In the genomic region with DNA sequence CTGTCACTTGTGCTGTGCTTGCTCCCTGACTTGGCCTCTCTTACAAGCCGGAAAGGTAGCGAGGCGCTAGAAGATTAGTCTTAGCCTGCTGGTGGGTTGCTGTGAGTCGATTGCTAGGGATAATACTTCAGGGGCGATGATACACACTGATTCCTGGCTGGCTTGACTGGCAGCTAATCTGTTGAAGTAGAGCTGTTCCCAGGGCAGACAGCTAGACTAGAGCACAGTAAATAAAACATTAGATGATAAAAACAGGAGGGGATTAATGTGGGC, we compare ENCODE assay signal across 9 mouse cellular contexts. TPM values are rescaled to one million over a fixed set of nuclear protein-coding genes. Genes with fewer than 3 reads are reported as not detected.
DNase-seq lines count a peak whose midpoint lies in the region; ATAC-seq lines count a peak whose summit lies in the region.
"Had no signal": no experiment of that assay in that cellular context is flagged by ENCODE, and none has a peak within 500 bp of the region (broad histone marks: within the 10 kb centered on the region; RNA-seq: fewer than 3 reads in every experiment).

No protein-coding gene starts in this region.

- no peak overlapping the region for H3K4me3 ChIP-seq in heart, embryonic 15.5 days
- H3K4me3 ChIP-seq in lung, embryonic 16.5 days (ENCODE audit: low read length) = no peak overlapping the region
- no peak overlapping the region for H3K4me3 ChIP-seq in intestine, embryonic 14.5 days (ENCODE audit: low read depth, low read length)
- H3K4me3 ChIP-seq: liver, embryonic 15.5 days had no signal

- ATAC-seq in heart, embryonic 15.5 days (replicated peaks; ENCODE audit: insufficient number of reproducible peaks, insufficient read depth, low FRiP score, low read depth) = no peak
- no peak; the same call in 1 of the 2 replicates for ATAC-seq in lung, embryonic 16.5 days (ENCODE audit: low read depth)
- no peak for ATAC-seq in intestine, embryonic 14.5 days (replicated peaks; ENCODE audit: low FRiP score, low TSS enrichment, low read depth)

- H3K4me2 ChIP-seq in heart, embryonic 15.5 days = peak overlapping the region; percentile 19; the same call in 1 of the 2 replicates
- no peak overlapping the region for H3K4me2 ChIP-seq in lung, embryonic 16.5 days (ENCODE audit: low read depth, low read length)
- H3K4me2 ChIP-seq in intestine, embryonic 14.5 days (ENCODE audit: low read length) = peak overlapping the region; percentile 32
- H3K4me2 ChIP-seq: liver, embryonic 15.5 days had no signal

- no peaks in the 10 kb centered on the region for H3K27me3 ChIP-seq in heart, embryonic 15.5 days
- no peaks in the 10 kb centered on the region for H3K27me3 ChIP-seq in lung, embryonic 16.5 days (ENCODE audit: control insufficient read depth, insufficient read depth, low read depth, low read length)
- H3K27me3 ChIP-seq in intestine, embryonic 14.5 days (replicated peaks; ENCODE audit: control insufficient read depth, insufficient read depth, low read length) = no peaks in the 10 kb centered on the region
- H3K27me3 ChIP-seq: liver, embryonic 15.5 days had no signal

- peak overlapping the region; percentile 92 for H3K27ac ChIP-seq in heart, embryonic 15.5 days
- peak overlapping the region; percentile 94 for H3K27ac ChIP-seq in lung, embryonic 16.5 days (ENCODE audit: low read length)
- peak overlapping the region; percentile 88 for H3K27ac ChIP-seq in intestine, embryonic 14.5 days (ENCODE audit: low read depth)
- H3K27ac ChIP-seq: liver, embryonic 15.5 days had no signal

- intact Hi-C loops in heart, postnatal 14 days (cut with DNase I) = no loop called here

- H3K36me3 ChIP-seq in heart, embryonic 15.5 days = peaks cover 44% of the 10 kb centered on the region
- peaks cover 42% of the 10 kb centered on the region for H3K36me3 ChIP-seq in lung, embryonic 16.5 days (ENCODE audit: control insufficient read depth, insufficient read depth, low read length)
- H3K36me3 ChIP-seq in intestine, embryonic 14.5 days (ENCODE audit: control insufficient read depth, insufficient read depth, low read length) = peaks cover 71% of the 10 kb centered on the region

- H3K9ac ChIP-seq in heart, embryonic 15.5 days = 0 out of 2 replicates have a peak overlapping the region, but pooled peaks have one; percentile 13
- H3K9ac ChIP-seq in lung, embryonic 16.5 days (ENCODE audit: low read length) = peak overlapping the region; percentile 21; the same call in 1 of the 2 replicates
- H3K9ac ChIP-seq in intestine, embryonic 14.5 days (ENCODE audit: low read length) = peak overlapping the region; percentile 27; the same call in 1 of the 2 replicates
- H3K9ac ChIP-seq: liver, embryonic 15.5 days had no signal

- peaks cover 55% of the 10 kb centered on the region for H3K4me1 ChIP-seq in heart, embryonic 15.5 days (replicated peaks)
- H3K4me1 ChIP-seq in lung, embryonic 16.5 days (replicated peaks; ENCODE audit: control insufficient read depth, insufficient read depth, low read length) = peaks cover 23% of the 10 kb centered on the region
- peaks cover 34% of the 10 kb centered on the region for H3K4me1 ChIP-seq in intestine, embryonic 14.5 days (replicated peaks; ENCODE audit: control insufficient read depth, insufficient read depth, low read length)

- 25% methylated on average over 5 of the region's 5 CpGs for WGBS in heart, embryonic 15.5 days
- 54% methylated on average over 5 of the region's 5 CpGs for WGBS in lung, embryonic 16.5 days
- WGBS in intestine, embryonic 14.5 days = 24% methylated on average over 5 of the region's 5 CpGs

- no peak for DNase-seq in heart, postnatal 14 days
- DNase-seq in lung, postnatal 36 days = no peak
- DNase-seq in intestine, embryonic 14.5 days (ENCODE audit: low spot score) = no peak
- DNase-seq in retina, postnatal 1 day = peak; percentile 84
- no peak for DNase-seq in layer of hippocampus, adult 11-12 months (ENCODE audit: low spot score)
- DNase-seq in urinary bladder, postnatal 14 days (ENCODE audit: low spot score) = no peak

- H3K9me3 ChIP-seq in heart, embryonic 15.5 days (replicated peaks) = no peaks in the 10 kb centered on the region
- H3K9me3 ChIP-seq in lung, embryonic 16.5 days (ENCODE audit: control insufficient read depth, low read length) = no peaks in the 10 kb centered on the region
- H3K9me3 ChIP-seq in intestine, embryonic 14.5 days (ENCODE audit: control insufficient read depth, low read length) = no peaks in the 10 kb centered on the region
- H3K9me3 ChIP-seq: liver, embryonic 15.5 days had no signal

RNA-seq across cellular contexts. Expression of gene Prpf19, which starts 10.6 kb away (rescaled TPM):
- 29.4 and 31.2 TPM in 2 replicates for polyA plus RNA-seq in heart, embryonic 15.5 days (2015; fragmentation: Nextera tagmentation; extraction: Ambion mirVana)
- 100 to 1,000 TPM; 184 to 192 TPM for total RNA-seq in heart, postnatal 14 days (2021)
- 33.0 and 34.4 TPM in 2 replicates for polyA plus RNA-seq in lung, embryonic 16.5 days (2015; fragmentation: Nextera tagmentation; extraction: Ambion mirVana)
- 45.5 TPM in 2 replicates for polyA plus RNA-seq in intestine, embryonic 14.5 days (2014; fragmentation: Nextera tagmentation; extraction: Ambion mirVana)

RNA-seq across cellular contexts. Expression of gene Zp1, which starts 14.8 kb away (rescaled TPM):
- not detected in 2 replicates for polyA plus RNA-seq in heart, embryonic 15.5 days (2015; fragmentation: Nextera tagmentation; extraction: Ambion mirVana)
- not detected for total RNA-seq in heart, postnatal 14 days (2021)
- not detected in 2 replicates for polyA plus RNA-seq in lung, embryonic 16.5 days (2015; fragmentation: Nextera tagmentation; extraction: Ambion mirVana)
- polyA plus RNA-seq in intestine, embryonic 14.5 days (2014; fragmentation: Nextera tagmentation; extraction: Ambion mirVana) = not detected in 2 replicates
- polyA plus RNA-seq: liver, embryonic 15.5 days had no signal

RNA-seq across cellular contexts. Expression of gene Tmem109, which starts 23.9 kb away (rescaled TPM):
- polyA plus RNA-seq in heart, embryonic 15.5 days (2015; fragmentation: Nextera tagmentation; extraction: Ambion mirVana) = 93.2 and 106 TPM in 2 replicates
- total RNA-seq in heart, postnatal 14 days (2021) = 10 to 100 TPM; 80.3 to 85.0 TPM
- 145 and 147 TPM in 2 replicates for polyA plus RNA-seq in lung, embryonic 16.5 days (2015; fragmentation: Nextera tagmentation; extraction: Ambion mirVana)
- 91.1 and 91.7 TPM in 2 replicates for polyA plus RNA-seq in intestine, embryonic 14.5 days (2014; fragmentation: Nextera tagmentation; extraction: Ambion mirVana)

RNA-seq across cellular contexts. Expression of gene Ptgdr2, which starts 31.3 kb away (rescaled TPM):
- polyA plus RNA-seq in heart, embryonic 15.5 days (2015; fragmentation: Nextera tagmentation; extraction: Ambion mirVana) = 0.06 and 0.25 TPM in 2 replicates
- total RNA-seq in heart, postnatal 14 days (2021) = under 1 TPM in 1 of 2 experiments, not detected in 1; 0.14 TPM
- polyA plus RNA-seq in lung, embryonic 16.5 days (2015; fragmentation: Nextera tagmentation; extraction: Ambion mirVana) = 0.11 and 0.16 TPM in 2 replicates
- 0.07 TPM in 1 of 2 replicates, not detected in the other for polyA plus RNA-seq in intestine, embryonic 14.5 days (2014; fragmentation: Nextera tagmentation; extraction: Ambion mirVana)
- polyA plus RNA-seq: liver, embryonic 15.5 days had no signal

RNA-seq across cellular contexts. Expression of gene Tmem132a, which starts 35.9 kb away (rescaled TPM):
- polyA plus RNA-seq in heart, embryonic 15.5 days (2015; fragmentation: Nextera tagmentation; extraction: Ambion mirVana) = 40.8 and 48.7 TPM in 2 replicates
- 10 to 100 TPM; 18.6 to 23.6 TPM for total RNA-seq in heart, postnatal 14 days (2021)
- polyA plus RNA-seq in lung, embryonic 16.5 days (2015; fragmentation: Nextera tagmentation; extraction: Ambion mirVana) = 66.5 and 71.7 TPM in 2 replicates
- 50.6 and 54.6 TPM in 2 replicates for polyA plus RNA-seq in intestine, embryonic 14.5 days (2014; fragmentation: Nextera tagmentation; extraction: Ambion mirVana)
